Mouse (Mus musculus) heart, adult 2 months (tissue): ENCODE results near the gene Col1a2. TPM values are rescaled to one million over a fixed set of nuclear protein-coding genes. Genes with fewer than 3 reads are reported as not detected.
A peak's percentile ranks its signal among the peaks of the same experiment; 100 is the strongest.

Experiments used
- DNase-seq, 2 experiments: peaks; one replicate each; pipeline ENCODE4 v3.0.0; 2021
- H3K27ac ChIP-seq: fragments of 200-600 bp; 2 replicates; pipeline ENCODE4 v1.8.1; 2022
- H3K27me3 ChIP-seq: fragments of 200-500 bp; 2 replicates; pipeline ENCODE4 v1.6.1; 2012; ENCODE audit warnings: mild to moderate bottlenecking, low read length, inconsistent platforms, mixed read lengths; ENCODE audit not compliant: control insufficient read depth, insufficient read depth
- H3K36me3 ChIP-seq: fragments of 200-500 bp; 2 replicates; pipeline ENCODE4 v1.6.1; 2012; ENCODE audit warnings: low read length, inconsistent platforms; ENCODE audit not compliant: control insufficient read depth, insufficient read depth
- H3K4me1 ChIP-seq: fragments of 200-500 bp; 2 replicates; pipeline ENCODE4 v1.6.1; 2011; ENCODE audit warnings: low read length; ENCODE audit not compliant: control insufficient read depth, insufficient read depth
- H3K4me3 ChIP-seq: fragments of 200-600 bp; 2 replicates; pipeline ENCODE4 v1.8.1; 2022
- H3K79me2 ChIP-seq: fragments of 200-500 bp; replicated peaks from 2 replicates; pipeline ENCODE4 v1.6.1; 2012; ENCODE audit warnings: mild to moderate bottlenecking, inconsistent platforms, low read length, moderate library complexity, mixed read lengths; ENCODE audit not compliant: control insufficient read depth, insufficient read depth
- H3K9ac ChIP-seq: fragments of 200-500 bp; 2 replicates; pipeline ENCODE4 v1.6.1; 2012; ENCODE audit warnings: low read depth, mild to moderate bottlenecking, control low read depth, inconsistent platforms, low read length, mixed read lengths
- CTCF ChIP-seq: fragments of 200-600 bp; IDR thresholded peaks from 2 replicates; pipeline ENCODE4 v1.8.1; 2022; ENCODE audit warnings: antibody characterized with exemption, mild to moderate bottlenecking, moderate library complexity
- EP300 ChIP-seq: fragments of 200-500 bp; IDR thresholded peaks from 2 replicates; pipeline ENCODE4 v1.6.1; 2011; ENCODE audit warnings: low read depth, low read length, control low read depth; ENCODE audit not compliant: insufficient read depth
- POLR2A ChIP-seq: fragments of 200-500 bp; IDR thresholded peaks from 2 replicates; pipeline ENCODE4 v1.6.1; 2011; ENCODE audit warnings: mild to moderate bottlenecking, low read depth, low read length, control low read depth; ENCODE audit not compliant: insufficient read depth
- WGBS: fragments of 180-500 bp; shearing (Covaris S2); methylation state at CpG from one replicate; pipeline ENCODE4 v1.1.7; 2018; 5-methylcytosine and 5-hydroxymethylcytosine counted together
- intact Hi-C: fragments of 180-260 bp; cut with DNase I; formaldehyde crosslinking; loops from one replicate; pipeline ENCODE4 v1.15.1; 2025
- long read RNA-seq: library from polyadenylated mRNA; stranded (forward); transcript quantifications from one replicate; pipeline ENCODE4 v2.0.0, GENCODE M21; 2021
- polyA plus RNA-seq: library from polyadenylated mRNA; depleted of rRNA; stranded (reverse); fragments of >200 nt; gene quantifications from 2 replicates; pipeline ENCODE4 v1.2.3, GENCODE M21; 2012; rRNA removed
- total RNA-seq, 2 experiments: library from RNA; stranded (reverse); gene quantifications; 2 replicates each; pipeline ENCODE4 v1.2.3; 2021

The Col1a2 gene
- total RNA-seq (10 to 100 TPM; 60.1 to 88.9 TPM), polyA plus RNA-seq (89.3 and 99.8 TPM in 2 replicates)
- long read RNA-seq, partial matches to known transcripts = 25 of 29 reads
- long read RNA-seq, other reads (novel, unspliced or antisense) = 4 of 29 reads

GRCm38 (mm10) chr6:4504603-4505131, at the start of gene Col1a2:
TSS of gene Col1a2 (plus strand) at chr6:4504814.
- no peak for TF ChIP-seq CTCF
- Histone ChIP-seq H3K4me3 (peak within 1 kb of the TSS; percentile 48), H3K27me3 (peaks cover 3% of the 10 kb centered on the region; the same call in 1 of the 2 replicates), H3K9ac (peak within 1 kb of the TSS; percentile 73), H3K36me3 (no peaks in the 10 kb centered on the region), H3K4me1 (no peaks in the 10 kb centered on the region), H3K79me2 (no peaks in the 10 kb centered on the region), H3K27ac (peak within 1 kb of the TSS; percentile 80)
- intact Hi-C loops = loop anchor here (5.0 kb wide), 1 partner anchor 47 kb away; no protein-coding TSS in a partner anchor
- 25% methylated on average over 3 of the region's 3 CpGs for WGBS
- DNase-seq = no peak

GRCm38 (mm10) chr6:4455518-4455917, 49.1 kb upstream of the Col1a2 start:
- no peak for DNase-seq
- H3K9ac ChIP-seq = no peak overlapping the region
- intact Hi-C loops = loop anchor here (5.0 kb wide), 3 partner anchors 37 to 52 kb away; no protein-coding TSS in a partner anchor
- H3K4me1 ChIP-seq = peaks cover 3% of the 10 kb centered on the region
- no peak overlapping the region for H3K27ac ChIP-seq
- TF ChIP-seq CTCF (no peak), POLR2A (no peak), EP300 (no peak)
- no peak overlapping the region for H3K4me3 ChIP-seq
- no peaks in the 10 kb centered on the region for H3K27me3 ChIP-seq
- WGBS = 46% methylated on average over 5 of the region's 5 CpGs
- H3K79me2 ChIP-seq = no peaks in the 10 kb centered on the region
- no peaks in the 10 kb centered on the region for H3K36me3 ChIP-seq

GRCm38 (mm10) chr6:4455961-4456617, 48.5 kb upstream of the Col1a2 start:
- DNase-seq = peak in 1 of 2 experiments; percentile 6
- 22% methylated on average over 5 of the region's 5 CpGs for WGBS
- peaks cover 3% of the 10 kb centered on the region for H3K4me1 ChIP-seq
- intact Hi-C loops = loop anchor here (5.0 kb wide), 3 partner anchors 36 to 51 kb away; no protein-coding TSS in a partner anchor
- no peak overlapping the region for H3K4me3 ChIP-seq
- no peak overlapping the region for H3K9ac ChIP-seq
- TF ChIP-seq CTCF (no peak), POLR2A (no peak), EP300 (no peak)
- no peaks in the 10 kb centered on the region for H3K36me3 ChIP-seq
- H3K27me3 ChIP-seq = no peaks in the 10 kb centered on the region
- no peaks in the 10 kb centered on the region for H3K79me2 ChIP-seq
- peak overlapping the region; percentile 67 for H3K27ac ChIP-seq

- Histone ChIP-seq H3K27ac (peak overlapping the region; percentile 67), H3K4me1 (peaks cover 3% of the 10 kb centered on the region), H3K36me3 (no peaks in the 10 kb centered on the region), H3K9ac (no peak overlapping the region), H3K27me3 (no peaks in the 10 kb centered on the region), H3K4me3 (no peak overlapping the region), H3K79me2 (no peaks in the 10 kb centered on the region)
- 45% methylated on average over 12 of the region's 12 CpGs for WGBS
- no peak for TF ChIP-seq CTCF
- 0 out of 2 replicates have a peak, but pooled peaks have one; percentile 31 for TF ChIP-seq POLR2A
- TF ChIP-seq EP300 = no peak
- intact Hi-C loops = loop anchor here (5.0 kb wide), 3 partner anchors 35 to 50 kb away; no protein-coding TSS in a partner anchor
- peak; percentile 27 to 41 for DNase-seq
Observed at GRCm38 (mm10) chr6:4456691-4457447, 47.7 kb upstream of the Col1a2 start.

GRCm38 (mm10) chr6:4457555-4457996, 47.0 kb upstream of the Col1a2 start:
- no peak overlapping the region for H3K4me3 ChIP-seq
- peak overlapping the region; percentile 67 for H3K27ac ChIP-seq
- H3K27me3 ChIP-seq = no peaks in the 10 kb centered on the region
- H3K9ac ChIP-seq = no peak overlapping the region
- peaks cover 3% of the 10 kb centered on the region for H3K4me1 ChIP-seq
- intact Hi-C loops = loop anchor here (5.0 kb wide), 3 partner anchors 35 to 50 kb away; no protein-coding TSS in a partner anchor
- no peaks in the 10 kb centered on the region for H3K36me3 ChIP-seq
- TF ChIP-seq EP300 = no peak
- TF ChIP-seq CTCF = no peak
- peak; percentile 51 for TF ChIP-seq POLR2A
- H3K79me2 ChIP-seq = no peaks in the 10 kb centered on the region
- peak; percentile 53 for DNase-seq
- WGBS = 32% methylated on average over 6 of the region's 6 CpGs

- no peak overlapping the region for H3K4me3 ChIP-seq
- no peak for DNase-seq
- TF ChIP-seq CTCF (no peak), EP300 (no peak)
- no peak overlapping the region for H3K9ac ChIP-seq
- 21% methylated on average over 3 of the region's 3 CpGs for WGBS
- no peaks in the 10 kb centered on the region for H3K79me2 ChIP-seq
- H3K36me3 ChIP-seq = no peaks in the 10 kb centered on the region
- intact Hi-C loops = no loop called here
- H3K27me3 ChIP-seq = no peaks in the 10 kb centered on the region
- no peaks in the 10 kb centered on the region for H3K4me1 ChIP-seq
- no peak overlapping the region for H3K27ac ChIP-seq
Observed at GRCm38 (mm10) chr6:4465320-4465719, 39.3 kb upstream of the Col1a2 start.
